Mouse (Mus musculus) kidney, adult 2 months (tissue): ENCODE results near the gene Gm16485.

ENCODE experiments used
- CTCF ChIP-seq: fragments of 200-500 bp; conservative IDR thresholded peaks from 2 replicates; pipeline ENCODE4 v1.5.1; 2011; ENCODE audit warnings: low read depth, mild to moderate bottlenecking, control low read depth, low read length, moderate library complexity, mixed read lengths; ENCODE audit not compliant: insufficient read depth, insufficient read length
- POLR2A ChIP-seq: fragments of 200-500 bp; IDR thresholded peaks from one replicate; pipeline ENCODE4 v1.6.1; 2011; ENCODE audit warnings: low read depth, low read length, control low read depth

DNA sequence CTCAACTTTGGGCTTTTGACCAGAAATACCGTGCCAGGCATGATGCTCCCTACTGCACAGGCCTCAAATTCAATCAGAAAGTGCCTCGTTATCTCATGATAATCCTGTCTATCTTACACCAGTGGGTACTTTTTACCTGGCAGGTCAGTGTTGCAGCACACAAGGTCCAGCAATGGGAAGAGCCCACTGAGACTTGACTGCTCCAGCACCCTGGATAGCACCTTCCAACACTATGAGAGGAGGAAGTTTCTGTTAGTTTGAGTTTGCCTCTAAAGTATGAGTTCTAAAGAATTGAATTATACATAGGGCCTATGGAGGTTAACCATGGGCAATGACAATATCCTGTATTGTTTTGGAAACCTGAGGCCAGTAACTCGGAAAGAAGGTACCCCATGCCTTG, 10.7 kb downstream of the Gm16485 start:
- TF ChIP-seq CTCF (no peak), POLR2A (no peak)
